Mouse (Mus musculus) heart, postnatal 10 days (tissue): ENCODE results near the gene Ppp4r3b. TPM values are rescaled to one million over a fixed set of nuclear protein-coding genes. Genes with fewer than 3 reads are reported as not detected.

Experiments
- DNase-seq, 2 experiments: peaks; one replicate each; pipeline ENCODE4 v3.0.0; 2021
- intact Hi-C: fragments of 180-260 bp; cut with DNase I; formaldehyde crosslinking; loops from one replicate; pipeline ENCODE4 v1.15.1; 2025
- total RNA-seq, 2 experiments: library from RNA; stranded (reverse); gene quantifications; 2 replicates each; pipeline ENCODE4 v1.2.3; 2021

The Ppp4r3b gene
- 10 to 100 TPM; 40.3 to 46.0 TPM for total RNA-seq

DNA sequence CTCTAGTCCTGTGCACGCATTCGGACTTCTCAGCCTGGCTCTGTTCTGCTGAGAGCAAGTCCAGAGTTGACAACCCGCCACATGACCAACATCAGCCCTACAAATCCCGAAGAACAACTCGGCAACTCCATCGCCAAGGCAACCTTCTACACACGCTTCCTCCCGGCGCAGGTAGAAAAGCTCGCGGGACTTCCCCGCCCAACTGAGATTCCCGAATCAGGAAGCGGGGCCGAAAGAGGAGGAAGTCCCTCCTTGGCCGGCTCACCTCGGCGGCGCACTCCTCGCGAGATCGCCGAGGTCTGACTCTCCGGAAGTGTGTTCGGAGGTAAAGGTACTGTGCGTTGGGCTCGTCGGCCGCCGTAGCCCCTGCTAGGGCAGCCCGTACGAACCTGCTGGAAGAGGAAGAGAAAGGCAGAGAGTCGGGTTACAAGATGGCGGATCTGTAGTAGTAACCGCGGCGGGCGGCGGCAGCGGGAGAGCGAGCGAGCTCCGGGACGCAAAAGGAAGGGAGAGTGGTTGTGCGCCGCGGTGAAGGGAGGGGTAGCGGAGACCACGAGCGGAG is at the start of gene Ppp4r3b:
Gene Ppp4r3b, plus strand, starts transcription at position 328 of the 562 bp plus-strand sequence.
- peak; percentile 98 for DNase-seq
- intact Hi-C loops = no loop called here

DNA sequence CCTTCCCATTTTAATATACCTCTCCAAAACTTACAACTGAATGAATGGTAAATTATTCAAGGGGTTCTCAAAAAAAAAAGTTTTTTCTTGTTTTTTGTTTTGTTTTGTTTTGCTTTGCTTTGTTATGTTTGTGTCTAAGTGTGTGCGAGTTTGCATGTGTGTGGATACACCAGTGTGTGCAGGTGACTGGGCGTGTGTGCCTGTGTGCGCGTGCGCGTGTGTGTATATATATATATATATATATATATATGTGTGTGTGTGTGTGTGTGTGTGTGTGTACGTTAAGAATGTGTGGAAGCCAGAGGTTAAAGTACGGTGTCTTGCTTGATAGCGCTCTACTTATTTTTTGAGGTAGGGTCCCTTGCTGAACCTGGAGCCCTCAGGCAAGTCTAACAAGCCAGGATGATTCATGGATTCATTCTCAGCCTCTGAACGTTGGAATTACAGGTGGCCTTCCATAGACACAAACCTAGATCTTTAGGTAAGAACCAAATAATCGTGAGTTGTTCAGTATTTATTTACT is 42.8 kb upstream of the Ppp4r3b start:
- intact Hi-C loops = loop anchor here (5.0 to 10.0 kb wide), 2 partner anchors 315 to 518 kb away; no protein-coding TSS in a partner anchor
- DNase-seq = no peak

GRCm38 (mm10) chr11:29130385-29131355 is 42.0 kb upstream of the Ppp4r3b start, which contains the start of gene Pnpt1:
Pnpt1 (plus strand) TSS chr11:29130744.
- intact Hi-C loops = loop anchor here (5.0 to 10.0 kb wide), 2 partner anchors 316 to 518 kb away; no protein-coding TSS in a partner anchor
- DNase-seq = peak; percentile 94 to 95

GRCm38 (mm10) chr11:29140671-29141070 is 32.0 kb upstream of the Ppp4r3b start:
- no peak for DNase-seq

DNA sequence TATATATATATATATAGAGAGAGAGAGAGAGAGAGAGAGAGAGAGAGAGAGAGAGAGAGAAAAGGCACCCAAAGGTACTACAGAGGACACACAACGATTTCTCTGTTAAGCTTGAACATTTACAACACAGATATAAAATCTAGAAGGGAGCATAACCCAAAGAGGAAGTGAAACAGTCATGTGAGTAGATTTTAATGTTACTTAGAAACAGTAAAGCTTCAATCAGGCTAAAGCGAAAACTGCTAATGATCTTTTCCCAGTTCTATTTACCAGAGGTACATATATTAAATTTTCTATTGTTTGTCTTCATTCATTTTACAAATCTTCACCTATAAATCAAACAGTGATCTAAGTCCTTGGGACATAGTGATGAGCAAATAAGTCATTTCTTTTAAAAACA is 23.8 kb upstream of the Ppp4r3b start:
- no peak for DNase-seq
- intact Hi-C loops = no loop called here

More at GRCm38 (mm10) chr11:29140671-29141070, 32.0 kb upstream of the Ppp4r3b start:
- intact Hi-C loops = no loop called here

DNA sequence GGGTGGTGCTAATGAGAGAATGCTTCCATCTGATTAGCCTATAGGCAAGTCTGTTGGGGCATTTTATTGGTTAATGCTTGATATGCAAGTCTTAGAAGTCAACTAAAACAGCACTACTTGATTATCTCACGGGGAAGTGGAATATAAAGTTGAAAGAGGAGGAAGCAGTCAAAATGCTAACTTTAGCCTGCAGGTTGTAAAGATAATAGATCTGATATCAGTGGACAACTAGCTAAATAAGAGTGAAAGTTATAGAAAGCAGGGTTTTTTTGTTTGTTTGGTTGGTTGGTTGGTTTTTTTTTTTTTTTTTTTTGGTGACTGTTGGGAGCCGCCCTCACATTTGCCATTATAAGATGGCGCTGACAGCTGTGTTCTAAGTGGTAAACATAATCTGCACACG is 9.1 kb upstream of the Ppp4r3b start:
- no peak for DNase-seq
- intact Hi-C loops = no loop called here

DNA sequence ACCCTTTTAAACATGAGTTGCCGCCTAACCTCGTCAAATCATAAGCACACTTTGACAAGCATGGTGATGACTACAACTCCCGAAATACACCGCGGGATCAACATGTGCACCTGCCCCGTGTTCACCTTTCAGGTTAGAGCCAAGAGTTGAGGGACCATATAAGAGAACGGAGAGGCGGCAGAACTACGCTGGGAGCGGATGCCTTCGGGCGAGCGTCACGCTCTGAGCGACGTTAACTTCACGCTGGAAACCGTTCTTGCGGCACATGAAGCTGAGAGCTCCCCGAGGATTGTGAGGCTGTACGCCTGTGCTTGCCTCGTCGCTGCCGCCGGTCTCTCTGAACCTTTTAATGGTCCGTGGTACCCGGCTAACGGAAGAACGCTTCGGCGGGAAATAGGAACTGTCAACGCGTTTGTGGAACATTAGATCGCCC is 715 bp upstream of the Ppp4r3b start:
- intact Hi-C loops = no loop called here
- DNase-seq = peak; percentile 53 to 62

DNA sequence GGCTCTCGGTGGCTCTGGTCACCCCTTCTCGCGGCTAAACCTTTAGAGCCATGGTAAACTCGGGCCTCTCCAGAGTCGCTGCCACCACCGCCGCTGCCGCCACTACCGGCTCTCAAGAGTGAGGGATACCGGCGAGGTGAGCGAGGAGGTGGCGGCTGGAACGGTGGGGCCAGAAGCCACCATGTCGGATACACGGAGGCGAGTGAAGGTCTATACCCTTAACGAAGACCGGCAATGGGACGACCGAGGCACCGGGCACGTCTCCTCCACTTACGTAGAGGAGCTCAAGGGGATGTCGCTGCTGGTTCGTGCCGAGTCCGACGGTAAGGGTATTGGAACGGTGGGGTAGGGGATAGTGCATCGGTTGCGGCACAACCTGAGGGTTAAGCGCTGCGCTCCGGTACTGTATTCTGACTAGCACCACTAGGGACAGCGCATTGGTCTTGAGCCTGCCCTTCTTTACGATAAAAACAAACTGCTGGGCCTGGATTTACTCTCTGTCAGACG is 488 bp downstream of the Ppp4r3b start:
- intact Hi-C loops = no loop called here
- DNase-seq = peak; percentile 73 to 80

- no peak for DNase-seq
- intact Hi-C loops = no loop called here
Observed at GRCm38 (mm10) chr11:29173706-29174436, 1.2 kb downstream of the Ppp4r3b start.

- intact Hi-C loops = no loop called here
- DNase-seq = no peak
Observed at GRCm38 (mm10) chr11:29179319-29179718, 6.6 kb downstream of the Ppp4r3b start.

- peak; percentile 30 to 42 for DNase-seq
- intact Hi-C loops = no loop called here
Observed at GRCm38 (mm10) chr11:29180657-29181056, 8.0 kb downstream of the Ppp4r3b start.

DNA sequence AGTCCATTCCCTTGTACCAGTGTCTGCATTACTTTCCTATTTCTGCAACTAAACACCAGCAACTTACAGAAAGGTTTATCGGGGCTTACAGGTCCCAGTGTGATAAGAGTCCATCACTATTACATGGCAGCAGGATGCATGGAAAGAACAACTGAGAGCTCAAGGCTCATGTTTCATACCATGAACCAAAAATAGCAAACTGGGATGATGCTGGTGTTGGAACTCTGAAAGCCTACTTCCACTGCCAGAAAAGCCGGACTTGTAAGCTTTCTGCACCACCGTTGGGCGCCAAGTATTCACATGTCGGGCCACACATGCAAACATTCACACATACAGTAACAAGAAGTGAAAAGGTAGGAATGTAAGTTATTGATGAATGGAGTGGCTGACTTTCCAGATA is 9.1 kb downstream of the Ppp4r3b start:
- no peak for DNase-seq
- intact Hi-C loops = no loop called here

DNA sequence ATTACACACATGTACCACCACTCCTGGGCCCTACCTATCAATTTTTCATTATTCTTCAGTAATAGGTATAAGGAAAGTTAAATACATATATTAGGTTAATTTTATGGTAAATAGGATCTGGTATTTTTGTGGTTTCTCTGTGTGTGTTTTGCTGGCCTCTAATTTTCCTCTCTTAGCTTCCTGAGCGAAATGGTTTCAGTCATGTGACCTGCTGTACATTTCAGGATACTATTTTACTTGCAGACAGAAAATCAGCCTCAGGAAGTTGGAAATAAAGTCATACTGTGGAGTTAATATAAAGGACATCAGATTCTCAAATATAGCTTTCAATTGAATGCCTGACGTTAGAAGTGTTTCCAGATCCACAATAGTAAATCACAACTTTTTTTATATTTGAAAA is 16.3 kb downstream of the Ppp4r3b start:
- no peak for DNase-seq
- intact Hi-C loops = no loop called here

DNA sequence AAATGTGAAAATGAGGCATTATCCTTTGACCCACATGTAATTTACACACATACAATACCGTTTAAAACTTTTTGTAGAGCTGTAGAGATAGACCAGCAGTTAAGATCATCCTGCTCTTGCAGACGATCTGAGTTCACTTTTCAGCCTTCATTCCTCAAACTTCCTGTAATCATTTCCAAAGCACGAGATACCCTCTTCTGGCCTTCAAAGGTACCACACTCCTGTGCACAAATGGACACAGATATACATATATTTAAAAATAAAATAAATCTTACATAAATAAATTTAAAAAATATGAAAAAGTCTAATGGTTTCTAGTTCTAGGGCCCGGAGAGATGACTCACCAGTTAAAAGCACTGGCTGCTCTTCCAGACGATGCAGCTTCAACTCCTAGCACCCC is 31.0 kb downstream of the Ppp4r3b start:
- intact Hi-C loops = no loop called here
- no peak for DNase-seq

- intact Hi-C loops = no loop called here
- DNase-seq = no peak
Observed at GRCm38 (mm10) chr11:29209774-29210173, 37.1 kb downstream of the Ppp4r3b start.

DNA sequence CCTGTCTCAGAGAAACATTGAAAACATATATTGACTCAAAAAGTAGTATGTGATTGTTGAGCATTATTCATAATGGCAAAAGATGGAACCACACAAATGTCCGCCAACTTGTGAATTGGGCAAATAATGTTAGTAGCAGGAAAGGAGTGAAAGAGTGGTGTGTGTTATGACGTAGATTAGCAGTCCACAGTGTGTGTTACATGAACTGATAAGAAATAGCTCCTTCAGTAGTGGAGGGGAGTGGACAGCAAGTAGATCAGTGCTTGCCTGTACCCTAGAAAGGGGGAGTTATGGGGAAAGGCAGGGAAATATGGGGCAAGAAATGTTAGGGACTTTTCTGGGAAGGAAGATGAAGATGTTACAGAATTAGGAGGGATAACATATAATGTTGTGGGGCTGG is 43.5 kb downstream of the Ppp4r3b start:
- no peak for DNase-seq
- intact Hi-C loops = no loop called here

DNA sequence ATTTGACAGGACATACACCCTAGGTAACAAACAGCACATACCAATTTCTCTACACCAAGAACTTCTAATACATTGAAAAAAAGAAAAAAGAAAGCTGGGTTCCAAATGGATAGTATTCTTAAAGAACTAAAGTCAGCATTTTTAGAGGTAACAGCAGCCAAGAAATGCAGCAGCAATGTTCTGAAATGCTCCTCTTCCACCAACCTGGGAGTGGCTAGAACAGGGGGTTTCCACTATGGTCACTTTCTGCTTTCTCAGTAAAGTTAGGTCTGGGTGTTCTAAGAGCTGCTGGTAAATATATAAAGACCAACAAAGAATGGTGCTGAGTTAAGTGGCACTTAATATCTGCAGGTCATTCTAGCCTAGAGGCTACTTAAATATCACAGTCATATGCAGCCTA is 46.4 kb downstream of the Ppp4r3b start:
- intact Hi-C loops = no loop called here

GRCm38 (mm10) chr11:29222310-29222709 is 49.6 kb downstream of the Ppp4r3b start:
- DNase-seq = no peak
- intact Hi-C loops = no loop called here

More for the DNA sequence above, 46.4 kb downstream of the Ppp4r3b start:
- DNase-seq = no peak

GRCm38 (mm10) chr11:29224754-29225153 is 52.1 kb downstream of the Ppp4r3b start:
- DNase-seq = no peak
- intact Hi-C loops = no loop called here

- intact Hi-C loops = no loop called here
Observed at GRCm38 (mm10) chr11:29228957-29229356, 56.3 kb downstream of the Ppp4r3b start.

DNA sequence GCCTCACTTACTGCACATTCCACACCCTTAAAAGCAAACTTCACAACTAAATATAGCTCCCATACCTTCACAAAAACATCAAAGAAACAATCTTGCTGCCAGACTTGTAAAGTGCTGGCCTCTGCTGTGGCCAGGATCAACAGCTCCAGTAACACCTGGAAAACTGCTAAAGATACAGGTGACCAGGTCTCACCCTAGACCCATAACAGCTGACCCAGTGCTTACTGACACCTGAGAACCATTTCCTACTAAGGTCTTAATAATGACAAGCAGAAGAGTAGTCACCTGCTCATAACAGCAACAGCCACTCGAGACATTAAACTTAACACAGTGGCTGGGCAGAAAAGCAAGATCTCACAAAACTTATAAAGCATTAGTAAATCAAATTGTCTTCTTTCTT is 60.9 kb downstream of the Ppp4r3b start:
- intact Hi-C loops = no loop called here
- no peak for DNase-seq

More at GRCm38 (mm10) chr11:29228957-29229356, 56.3 kb downstream of the Ppp4r3b start:
- DNase-seq = no peak
